Mouse (Mus musculus): ENCODE measurements around the gene Yaf2.
"Not testable (repeated sequence)": the region's sequence is repeated elsewhere in the genome, so short reads cannot be mapped to it uniquely, and the experiment has no call there.

Yaf2 gene

GRCm38 (mm10) chr15:93336925-93337761 lies at the start of gene Yaf2:
Yaf2 (minus strand) TSS chr15:93336935.
- peak; percentile 89 to 92 for DNase-seq

DNA sequence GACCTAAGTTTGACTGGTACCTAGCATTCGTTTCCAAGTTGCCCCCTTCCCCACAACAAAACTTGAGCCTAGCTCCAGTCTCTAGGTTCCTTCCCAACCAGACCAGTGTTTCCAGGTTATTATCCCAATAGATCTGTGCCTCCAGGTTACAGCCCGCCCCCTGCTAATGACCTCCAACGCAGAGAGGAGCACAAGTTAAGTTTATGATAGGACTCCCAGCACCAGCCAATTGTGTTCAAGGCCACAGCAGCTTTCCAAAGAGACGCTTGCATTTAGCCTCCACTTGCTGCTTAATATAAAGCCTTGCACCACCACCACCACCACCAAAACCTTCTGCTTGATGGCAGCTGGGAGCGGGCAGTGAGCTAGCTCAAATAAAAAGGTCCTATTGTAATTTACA lies 44.6 kb upstream of the Yaf2 start:
- no peak for DNase-seq

GRCm38 (mm10) chr15:93379177-93379576 lies 42.4 kb upstream of the Yaf2 start:
- DNase-seq: no peak

- DNase-seq: no peak
Measured at GRCm38 (mm10) chr15:93375696-93376095, 39.0 kb upstream of the Yaf2 start.

DNA sequence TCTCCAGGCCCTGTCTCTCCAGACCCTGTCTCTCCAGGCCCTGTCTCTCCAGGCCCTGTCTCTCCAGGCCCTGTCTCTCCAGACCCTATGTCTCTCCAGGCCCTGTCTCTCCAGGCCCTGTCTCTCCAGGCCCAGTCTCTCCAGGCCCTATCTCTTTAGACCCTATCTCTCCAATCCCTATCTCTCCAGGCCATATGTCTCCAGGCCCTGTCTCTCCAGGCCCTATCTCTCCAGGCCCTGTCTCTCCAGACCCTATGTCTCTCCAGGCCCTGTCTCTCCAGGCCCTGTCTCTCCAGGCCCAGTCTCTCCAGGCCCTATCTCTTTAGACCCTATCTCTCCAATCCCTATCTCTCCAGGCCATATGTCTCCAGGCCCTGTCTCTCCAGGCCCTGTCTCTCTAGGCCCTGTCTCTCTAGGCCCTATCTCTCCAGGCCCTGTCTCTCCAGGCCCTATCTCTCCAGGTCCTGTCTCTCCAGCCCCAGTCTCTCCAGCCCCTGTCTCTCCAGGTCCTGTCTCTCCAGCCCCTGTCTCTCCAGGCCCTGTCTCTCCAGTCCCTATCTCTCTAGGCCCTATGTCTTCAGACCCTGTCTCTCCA lies 35.9 kb upstream of the Yaf2 start:
- DNase-seq: not testable (repeated sequence)

- DNase-seq: no peak
Measured at GRCm38 (mm10) chr15:93371838-93372237, 35.1 kb upstream of the Yaf2 start.

DNA sequence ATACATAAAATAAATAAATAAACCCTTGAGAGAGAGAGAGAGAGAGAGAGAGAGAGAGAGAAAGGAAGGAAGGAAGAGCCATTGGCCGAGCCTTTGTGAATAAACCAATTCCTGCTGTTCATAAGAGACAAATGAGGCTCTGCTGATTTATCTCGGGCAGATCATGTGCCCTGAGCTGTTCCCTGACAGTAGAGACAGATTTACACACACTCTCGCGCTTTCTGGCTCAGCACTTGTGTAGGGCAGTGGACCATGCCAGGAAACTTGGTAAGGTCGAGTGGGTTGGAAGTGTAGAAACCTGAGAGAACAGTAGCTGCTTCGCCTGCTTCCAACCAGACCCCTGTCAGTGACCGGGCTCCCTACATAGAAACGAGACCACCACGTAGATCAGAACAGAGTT lies 31.8 kb upstream of the Yaf2 start:
- no peak for DNase-seq

DNA sequence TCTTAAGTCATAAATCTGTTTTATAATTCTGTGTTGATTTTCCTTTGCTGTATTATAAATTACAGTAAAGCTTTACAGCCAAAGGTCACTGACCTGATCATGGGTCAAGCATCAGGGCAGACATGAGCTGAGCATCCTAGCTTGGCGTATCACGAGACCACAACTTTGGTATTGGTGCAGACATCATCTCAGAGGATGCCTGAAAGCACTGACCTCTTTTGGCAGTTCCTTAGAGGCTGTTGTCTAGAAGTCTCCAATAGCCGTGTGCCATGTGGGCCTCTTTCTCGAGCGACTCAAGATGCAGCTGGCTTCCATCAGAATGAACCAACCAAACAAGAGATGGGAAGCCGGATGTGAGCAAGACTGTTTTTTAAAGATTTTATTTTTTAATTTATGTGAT lies 28.8 kb upstream of the Yaf2 start:
- no peak for DNase-seq

GRCm38 (mm10) chr15:93358346-93359095 lies 21.8 kb upstream of the Yaf2 start:
- DNase-seq: no peak

DNA sequence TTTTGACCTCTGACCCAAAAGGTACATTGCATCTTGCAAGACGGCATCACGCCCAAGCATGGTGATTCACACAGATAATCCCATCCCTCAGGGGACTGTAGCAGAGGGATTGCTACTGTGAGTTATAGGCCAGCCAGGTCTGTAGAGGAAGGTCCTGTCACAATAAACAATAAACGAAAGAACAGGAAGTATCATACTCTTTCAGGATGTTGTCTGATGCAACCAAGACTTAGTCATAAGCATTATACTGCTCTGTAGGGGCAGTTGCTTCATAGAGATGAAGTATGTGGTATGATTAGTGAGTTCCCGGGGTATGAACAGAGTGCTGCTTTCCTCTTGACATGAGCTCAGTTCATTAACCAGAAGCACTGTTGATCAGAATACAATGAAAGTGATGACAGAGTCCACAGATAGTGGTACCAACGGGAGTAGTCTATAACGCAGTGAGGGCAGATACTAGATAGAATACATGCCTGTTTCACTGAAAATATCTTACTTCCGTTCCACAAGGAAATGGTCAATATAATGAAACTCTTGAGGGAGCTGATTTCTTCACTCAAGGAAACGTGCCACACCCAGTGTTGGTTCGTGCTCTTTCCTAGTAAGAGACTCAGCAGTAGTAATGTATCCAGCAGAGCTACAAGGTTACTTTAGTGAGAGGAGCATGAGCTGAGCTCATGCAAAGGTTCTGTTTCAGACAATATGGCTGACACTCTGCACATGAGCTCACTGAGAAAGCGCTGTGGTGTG lies 4.1 kb upstream of the Yaf2 start:
- no peak for DNase-seq

GRCm38 (mm10) chr15:93336658-93336924 lies 144 bp downstream of the Yaf2 start:
- DNase-seq: no peak

GRCm38 (mm10) chr15:93335821-93336657 lies 696 bp downstream of the Yaf2 start:
- peak; percentile 70 to 71 for DNase-seq

- DNase-seq: peak; percentile 76 to 83
Measured at GRCm38 (mm10) chr15:93331256-93331655, 5.5 kb downstream of the Yaf2 start.

DNA sequence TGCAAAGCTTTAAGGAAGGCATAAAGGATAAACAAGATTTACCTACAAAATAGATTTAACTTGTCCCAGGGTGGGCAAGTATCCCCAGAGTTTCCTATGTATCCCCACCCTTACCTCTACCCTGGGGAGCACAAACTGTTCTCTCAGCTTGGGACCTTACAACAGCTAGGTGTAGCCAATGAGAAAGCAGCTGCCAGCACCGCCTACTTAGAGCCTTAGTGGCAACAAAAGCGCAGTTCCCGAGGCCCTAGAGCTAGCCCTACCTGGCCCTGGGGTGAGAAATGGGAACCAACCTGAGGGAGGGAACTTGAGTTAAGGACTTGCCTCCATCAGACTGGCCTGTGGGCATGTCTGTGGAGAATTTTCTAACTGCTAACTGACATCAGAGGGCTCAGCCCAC lies 9.5 kb downstream of the Yaf2 start:
- DNase-seq: no peak

DNA sequence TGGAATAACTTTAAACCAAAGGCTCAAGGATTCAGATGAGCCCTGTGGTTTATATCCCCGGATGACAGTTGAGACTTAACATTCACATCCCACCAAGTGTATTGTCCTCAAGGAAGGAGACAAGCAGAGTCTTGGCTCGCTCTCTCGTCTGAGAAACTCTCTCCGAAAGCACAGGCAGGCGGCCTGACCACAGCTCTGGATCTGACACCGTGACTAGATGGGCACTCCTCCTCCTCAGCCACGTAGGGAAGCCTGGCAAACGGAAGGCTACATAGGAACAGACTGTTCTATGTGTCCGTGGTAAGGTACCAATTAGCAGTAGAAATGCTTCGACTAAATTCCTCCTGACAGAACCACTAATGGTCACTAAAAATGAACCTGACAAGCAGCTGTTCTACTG lies 10.1 kb downstream of the Yaf2 start:
- DNase-seq: peak; percentile 47 to 64

GRCm38 (mm10) chr15:93325360-93325759 lies 11.4 kb downstream of the Yaf2 start:
- DNase-seq: no peak

GRCm38 (mm10) chr15:93318781-93319180 lies 18.0 kb downstream of the Yaf2 start:
- no peak for DNase-seq

- DNase-seq: not testable (repeated sequence)
Measured at GRCm38 (mm10) chr15:93310304-93310703, 26.4 kb downstream of the Yaf2 start.

- no peak for DNase-seq
Measured at GRCm38 (mm10) chr15:93298197-93298596, 38.5 kb downstream of the Yaf2 start.

GRCm38 (mm10) chr15:93294483-93294882 lies 42.3 kb downstream of the Yaf2 start:
- no peak for DNase-seq

DNA sequence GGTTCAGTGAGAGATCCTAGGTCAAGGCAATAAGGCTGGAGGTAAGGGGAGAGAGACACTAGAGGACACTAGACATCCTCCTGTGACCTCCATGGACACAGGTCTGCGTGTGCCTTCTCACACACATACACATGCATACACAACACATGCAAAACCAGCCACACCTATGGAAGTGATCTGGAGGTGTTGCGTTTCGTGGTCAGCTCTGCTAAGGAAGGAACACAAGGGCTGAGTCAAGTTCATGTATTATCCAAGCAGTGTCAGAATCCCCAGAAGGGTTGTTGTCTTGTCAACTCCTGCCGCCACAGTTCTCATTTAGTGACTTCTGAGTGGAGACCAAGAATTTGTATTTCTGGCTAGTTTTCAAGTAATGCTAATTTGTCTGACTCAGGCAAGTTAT lies 48.4 kb downstream of the Yaf2 start:
- no peak for DNase-seq

DNA sequence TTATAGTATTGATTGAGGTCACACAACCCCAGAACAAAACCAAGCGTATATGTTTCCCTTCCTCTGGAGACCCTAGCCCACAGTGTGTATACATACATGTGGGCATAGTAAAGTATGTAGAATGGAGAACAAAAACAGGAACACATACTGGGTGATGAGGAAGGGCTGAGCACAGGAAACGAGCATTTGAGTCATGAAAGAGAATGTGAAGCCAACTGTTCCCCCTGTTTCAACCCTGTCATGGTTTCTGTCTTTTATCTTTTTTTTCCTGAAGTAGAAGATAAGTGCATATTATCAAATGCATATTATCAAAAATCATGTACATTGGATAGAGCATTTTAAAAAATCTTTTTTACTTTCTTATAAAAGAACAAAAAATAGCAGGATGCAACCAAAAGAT lies 49.1 kb downstream of the Yaf2 start:
- no peak for DNase-seq

Data from cerebellum, postnatal 10 days (tissue).